Mouse (Mus musculus): ENCODE measurements at regions not wholly inside any gene's neighbourhood (a gene's known extent, or its start where the extent isn't known, plus 50 kb on each side); places are given as distances from the start of the nearest gene placed in this dataset.
"Not testable (repeated sequence)": the region's sequence is repeated elsewhere in the genome, so short reads cannot be mapped to it uniquely, and the experiment has no call there.

GRCm38 (mm10) chr7:60622271-60623249, 482.5 kb upstream of the Snrpn start:
- peak in 1 of 2 experiments; percentile 5 for DNase-seq

GRCm38 (mm10) chr7:60617070-60617674, 477.2 kb upstream of the Snrpn start:
- not testable (repeated sequence) for DNase-seq

Measured in lung, adult 18-20 months (tissue).